Mouse (Mus musculus) spleen, adult 2 months (tissue): ENCODE data around the gene Tprgl.

Experiments used
- CTCF ChIP-seq: fragments of 200-500 bp; IDR thresholded peaks from 2 replicates; pipeline ENCODE4 v1.5.1; 2011; ENCODE audit warnings: mild to moderate bottlenecking, inconsistent platforms; ENCODE audit not compliant: insufficient read depth, insufficient read length, insufficient replicate concordance; ENCODE audit errors: extremely low read depth
- POLR2A ChIP-seq: fragments of 200-500 bp; IDR thresholded peaks from 2 replicates; pipeline ENCODE4 v1.6.1; 2011; ENCODE audit warnings: low read depth, low read length, inconsistent platforms

- TF ChIP-seq POLR2A (no peak), CTCF (peak; percentile 75; the same call in 1 of the 2 replicates)
Measured at GRCm38 (mm10) chr4:154207261-154207660, 46.8 kb upstream of the Tprgl start.
